Comparison of ENCODE assay signal across 8 mouse cellular contexts in the genomic region with DNA sequence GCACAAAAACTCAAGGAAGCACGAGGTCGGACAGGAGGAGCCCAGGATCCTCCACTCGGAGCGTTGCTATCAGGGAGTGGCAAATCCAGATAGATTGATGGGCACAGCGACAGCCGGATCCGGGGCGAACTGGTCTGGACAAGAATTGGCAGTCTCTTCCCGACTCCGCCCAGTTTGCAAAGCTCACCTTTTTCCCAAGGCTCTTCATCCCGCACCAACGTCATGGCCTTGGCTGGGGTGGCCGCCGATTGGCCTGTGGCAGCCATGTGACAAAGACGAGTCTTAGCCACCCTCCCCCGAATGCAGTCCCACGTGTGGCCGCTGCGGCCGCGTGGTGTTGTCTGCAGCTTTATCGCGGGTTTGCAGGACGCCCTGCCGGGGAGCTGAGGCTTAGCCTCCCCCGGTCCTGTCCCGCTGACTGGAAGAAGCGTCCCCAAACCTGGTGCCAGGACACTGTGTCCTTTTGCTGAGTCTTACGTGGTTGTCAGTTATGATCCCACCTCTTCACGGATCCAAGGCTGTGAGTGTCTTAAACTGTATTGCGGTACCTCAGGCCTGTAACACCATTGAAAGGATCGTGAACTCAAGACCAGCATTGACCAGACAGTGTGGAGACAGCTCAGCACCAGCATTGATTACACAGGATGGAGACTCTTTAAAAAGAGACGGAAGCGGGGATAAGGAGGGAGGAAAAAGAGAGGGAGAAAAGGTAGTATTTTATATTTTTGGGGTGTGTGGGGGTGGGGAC. TPM values are rescaled to one million over a fixed set of nuclear protein-coding genes. Genes with fewer than 3 reads are reported as not detected.
DNase-seq lines count a peak whose midpoint lies in the region; ATAC-seq lines count a peak whose summit lies in the region.

No protein-coding gene starts in this region.

- ATAC-seq in hindbrain, embryonic 13.5 days (ENCODE audit: low FRiP score) = peak; percentile 100

- peak overlapping the region; percentile 96 for H3K27ac ChIP-seq in hindbrain, embryonic 13.5 days

- peak overlapping the region; percentile 81 for H3K9ac ChIP-seq in hindbrain, embryonic 13.5 days

- peaks cover 14% of the 10 kb centered on the region for H3K4me1 ChIP-seq in hindbrain, embryonic 13.5 days (replicated peaks)

- H3K4me2 ChIP-seq in hindbrain, embryonic 13.5 days = peak overlapping the region; percentile 76

- H3K4me3 ChIP-seq in hindbrain, embryonic 13.5 days = peak overlapping the region; percentile 49

- H3K36me3 ChIP-seq in hindbrain, embryonic 13.5 days = no peaks in the 10 kb centered on the region

- 3% methylated on average over 34 of the region's 34 CpGs for whole genome bisulfite sequencing in hindbrain, embryonic 13.5 days

- no peaks in the 10 kb centered on the region for H3K9me3 ChIP-seq in hindbrain, embryonic 13.5 days

- DNase-seq in R1 (ENCODE audit: low read depth, low spot score) = peak; percentile 100
- DNase-seq in cerebellum, postnatal 14 days = peak; percentile 97
- DNase-seq in frontal cortex, postnatal 14 days (ENCODE audit: low spot score in 2 of 2) = peak; percentile 92 to 93
- DNase-seq in left cerebral cortex, adult 11 months (ENCODE audit: low spot score) = peak; percentile 91
- peak; percentile 96 to 97 for DNase-seq in lung, postnatal 4 days
- peak; percentile 89 for DNase-seq in retina, postnatal 7 days (ENCODE audit: low read depth, low spot score)
- peak; percentile 84 for DNase-seq in urinary bladder, adult 2 months (ENCODE audit: low spot score)

- no peaks in the 10 kb centered on the region for H3K27me3 ChIP-seq in hindbrain, embryonic 13.5 days

RNA-seq across cellular contexts. Expression of gene Nsd1, which starts 19.3 kb away (rescaled TPM):
- 70.7 and 73.5 TPM in 2 replicates for polyA plus RNA-seq in hindbrain, embryonic 13.5 days (2015; fragmentation: Nextera tagmentation; extraction: Ambion mirVana)
- polyA plus RNA-seq in urinary bladder, adult 2 months (2012; rRNA removed) = 25.8 and 32.1 TPM in 2 replicates

RNA-seq across cellular contexts. Expression of gene Fgfr4, which starts 37.9 kb away (rescaled TPM):
- polyA plus RNA-seq in hindbrain, embryonic 13.5 days (2015; fragmentation: Nextera tagmentation; extraction: Ambion mirVana) = 1.1 and 2.0 TPM in 2 replicates
- polyA plus RNA-seq in urinary bladder, adult 2 months (2012; rRNA removed) = 0.15 and 0.66 TPM in 2 replicates

RNA-seq across cellular contexts. Expression of gene Gm17617, which starts 56.9 kb away (rescaled TPM):
- not detected in 2 replicates for polyA plus RNA-seq in hindbrain, embryonic 13.5 days (2015; fragmentation: Nextera tagmentation; extraction: Ambion mirVana)
- polyA plus RNA-seq in urinary bladder, adult 2 months (2012; rRNA removed) = not detected in 2 replicates

Comparison
In these comparisons a context has a peak if more than half of its experiments do, and no peak if none do; other contexts are left out.
1. Peak in every context shown above with its lines: DNase-seq, ATAC-seq, H3K4me3 ChIP-seq and H3K27ac ChIP-seq.